Mouse (Mus musculus) T-cell, adult 2 months (primary cell): ENCODE results near the gene Hoxd11.

ENCODE experiments used
- DNase-seq: peaks from one replicate; pipeline ENCODE4 v3.0.0; 2022; ENCODE audit warnings: low spot score

Gene Hoxd11

DNA sequence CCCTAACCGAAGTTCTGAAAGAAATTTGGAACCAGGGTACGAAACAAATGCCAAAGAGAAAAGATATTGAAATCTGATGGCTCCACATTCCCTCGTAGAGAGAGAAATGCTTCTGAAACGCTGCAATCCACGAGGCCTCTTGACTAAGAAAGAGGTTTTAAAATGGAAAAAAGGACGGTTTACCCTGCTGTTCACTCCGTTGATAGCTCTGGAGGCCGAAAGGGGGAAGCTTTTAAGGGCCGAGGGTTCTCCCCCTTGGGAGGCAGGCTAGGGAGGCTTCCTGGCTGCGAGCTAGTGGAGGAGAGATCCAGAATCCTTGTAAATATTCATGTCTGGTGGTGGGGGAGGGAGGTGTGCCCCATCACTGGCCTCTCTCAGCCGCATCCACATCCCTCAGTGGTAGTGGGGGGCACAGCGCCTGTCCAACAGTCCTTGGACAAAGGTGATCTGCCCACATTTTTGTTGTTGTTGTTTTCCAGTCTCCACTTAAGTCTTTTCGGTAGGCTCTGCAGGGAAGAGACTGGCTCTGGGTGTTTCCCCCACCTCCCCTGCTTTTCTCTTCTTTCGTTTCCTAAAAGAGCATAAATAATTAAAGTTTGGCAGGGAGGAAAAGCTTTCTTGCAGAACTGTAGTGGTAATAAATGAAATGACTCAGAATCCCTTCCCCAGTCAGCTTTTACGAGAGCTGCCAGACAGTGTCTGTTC, at the start of gene Hoxd11:
Gene Hoxd11, plus strand, starts transcription at position 667 of the 705 bp plus-strand sequence.
- DNase-seq = no peak

DNA sequence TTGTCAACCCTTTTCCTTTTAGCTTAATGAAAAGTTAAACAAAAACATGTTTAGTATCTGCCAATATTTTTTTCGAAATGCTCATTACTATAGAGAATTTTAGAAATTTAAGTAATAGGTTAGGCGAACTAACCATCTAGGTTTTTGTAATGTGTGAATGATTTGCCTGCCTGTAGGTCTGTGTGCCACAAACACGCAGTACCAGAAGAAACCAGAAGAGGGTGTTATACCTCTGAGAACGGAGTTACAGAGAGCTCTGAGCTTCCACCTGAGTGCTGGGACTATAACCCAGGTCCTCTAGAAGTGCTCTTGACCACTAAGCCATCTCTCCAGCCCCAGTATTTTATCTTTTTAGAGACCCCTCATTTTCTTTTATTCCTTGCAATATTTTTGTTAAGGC, 43.9 kb upstream of the Hoxd11 start:
- no peak for DNase-seq

DNA sequence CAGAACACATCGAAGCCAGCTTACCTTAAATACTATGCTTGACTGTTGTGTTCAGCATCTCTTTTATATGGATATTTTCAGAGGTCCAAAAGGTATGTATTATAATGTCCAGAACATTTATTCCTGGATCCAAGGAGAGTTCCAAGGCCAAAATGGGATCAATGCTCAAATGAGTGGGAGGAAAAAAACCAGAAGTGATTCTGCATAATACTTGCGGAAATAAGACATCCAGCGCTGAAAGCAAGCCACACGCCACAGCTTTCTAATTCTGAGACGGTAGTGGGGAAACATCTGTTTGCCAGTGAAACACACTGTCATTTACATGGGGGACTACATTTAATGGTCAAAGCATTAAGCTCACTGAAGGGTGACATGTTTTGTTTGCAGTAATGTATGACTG, 36.9 kb upstream of the Hoxd11 start:
- no peak for DNase-seq

DNA sequence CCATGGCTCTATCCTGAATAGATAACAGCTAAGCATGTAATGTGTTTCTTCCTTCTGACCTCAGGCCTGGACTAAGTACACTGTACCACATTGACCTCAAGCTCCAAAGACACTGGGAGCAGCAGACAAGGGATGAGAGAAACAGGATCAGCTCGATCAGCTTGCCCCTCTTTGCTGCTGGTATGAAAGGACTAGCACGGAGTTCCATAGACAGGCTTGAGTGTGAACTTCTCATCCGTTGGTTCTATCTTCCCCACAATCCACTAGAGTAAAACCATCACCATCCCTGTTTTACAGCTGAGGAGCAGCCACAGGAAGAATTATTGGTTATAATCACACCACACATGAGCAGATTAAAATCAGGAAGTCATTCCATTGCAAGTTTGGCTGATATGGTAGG, 33.7 kb upstream of the Hoxd11 start:
- DNase-seq = no peak

DNA sequence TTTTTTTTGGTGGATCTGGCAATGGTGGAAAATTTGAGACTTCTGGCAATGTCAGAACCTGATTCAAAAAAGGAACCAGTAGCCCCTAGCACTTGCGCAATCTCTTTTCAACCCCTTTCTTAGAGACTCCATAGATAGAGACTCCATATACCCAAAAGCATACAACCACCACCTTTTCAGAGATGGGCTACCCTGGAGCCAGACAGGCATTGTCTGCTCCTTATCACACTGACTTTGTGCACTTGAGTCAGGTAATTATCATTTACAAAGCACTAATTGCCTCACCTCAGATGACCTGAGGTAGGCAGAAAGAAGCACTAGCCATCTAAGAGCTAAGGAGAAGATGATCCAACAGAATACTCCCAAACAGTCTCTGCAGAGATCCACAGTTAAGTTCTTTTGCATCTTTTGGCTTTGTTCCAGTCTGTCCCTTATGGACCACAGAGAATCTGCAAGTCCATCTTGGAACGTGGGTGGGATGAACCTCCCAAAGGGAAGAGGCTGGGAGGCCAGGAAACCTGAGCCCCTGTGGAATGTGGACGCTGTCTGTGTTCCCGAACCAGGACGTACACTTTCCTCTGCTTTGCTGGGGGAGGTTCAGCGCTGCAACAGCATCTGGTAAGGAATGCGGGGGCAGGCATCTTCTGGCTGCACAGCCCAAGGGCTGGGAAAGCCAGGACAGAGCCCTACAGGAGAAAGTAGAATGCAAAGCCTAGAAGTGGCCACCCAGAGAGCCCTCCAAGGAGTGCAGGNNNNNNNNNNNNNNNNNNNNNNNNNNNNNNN, 32.1 kb upstream of the Hoxd11 start:
- no peak for DNase-seq

DNA sequence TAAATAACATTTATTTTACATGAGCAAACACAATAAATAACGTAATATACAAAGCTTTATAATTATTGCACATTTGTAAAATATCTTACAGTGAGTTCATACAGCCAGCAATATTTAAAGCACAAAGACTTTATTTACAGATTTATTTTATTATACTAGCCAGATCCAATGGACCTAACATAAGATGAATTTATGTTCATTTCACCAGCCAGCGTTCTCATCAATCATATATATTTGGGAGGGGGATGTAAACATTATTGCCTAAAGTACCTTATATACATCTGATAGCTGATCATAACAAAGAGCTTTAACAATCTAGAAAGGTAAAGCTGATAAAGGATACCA, 26.4 kb upstream of the Hoxd11 start:
- DNase-seq = no peak

DNA sequence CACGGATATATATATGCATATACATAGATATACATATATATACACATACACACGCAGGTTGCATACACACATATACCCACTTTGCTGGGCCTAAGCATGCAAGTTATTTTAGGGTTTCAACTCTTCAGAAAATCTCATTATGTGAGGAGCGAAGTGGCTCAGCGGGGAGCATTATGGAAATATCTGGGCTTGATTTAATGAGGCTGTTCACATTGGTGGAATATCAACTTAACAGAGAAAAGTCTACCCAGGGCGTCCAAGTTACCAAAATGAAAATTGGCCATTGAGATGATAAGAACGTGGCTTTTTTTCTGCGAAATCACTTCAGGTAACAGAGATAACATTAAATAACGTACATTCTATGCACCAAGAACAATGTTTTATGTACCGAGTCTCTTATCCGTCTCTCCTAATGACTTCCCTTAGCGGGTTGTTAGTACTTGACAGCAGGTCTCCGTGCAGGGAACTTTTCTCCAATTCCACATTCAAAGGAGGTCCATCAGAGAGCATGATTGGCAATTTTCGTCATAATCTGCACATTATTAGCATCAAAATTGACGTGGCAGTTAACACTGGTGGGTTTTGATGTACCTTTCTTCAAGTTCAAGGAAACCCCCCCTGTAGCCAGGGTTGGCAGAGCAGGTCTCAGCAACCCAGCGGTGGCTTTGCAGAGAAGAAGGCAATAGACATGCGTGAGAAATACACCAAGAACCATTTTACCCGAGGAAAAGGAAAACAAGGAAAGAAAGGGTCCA, 25.4 kb upstream of the Hoxd11 start:
- no peak for DNase-seq

DNA sequence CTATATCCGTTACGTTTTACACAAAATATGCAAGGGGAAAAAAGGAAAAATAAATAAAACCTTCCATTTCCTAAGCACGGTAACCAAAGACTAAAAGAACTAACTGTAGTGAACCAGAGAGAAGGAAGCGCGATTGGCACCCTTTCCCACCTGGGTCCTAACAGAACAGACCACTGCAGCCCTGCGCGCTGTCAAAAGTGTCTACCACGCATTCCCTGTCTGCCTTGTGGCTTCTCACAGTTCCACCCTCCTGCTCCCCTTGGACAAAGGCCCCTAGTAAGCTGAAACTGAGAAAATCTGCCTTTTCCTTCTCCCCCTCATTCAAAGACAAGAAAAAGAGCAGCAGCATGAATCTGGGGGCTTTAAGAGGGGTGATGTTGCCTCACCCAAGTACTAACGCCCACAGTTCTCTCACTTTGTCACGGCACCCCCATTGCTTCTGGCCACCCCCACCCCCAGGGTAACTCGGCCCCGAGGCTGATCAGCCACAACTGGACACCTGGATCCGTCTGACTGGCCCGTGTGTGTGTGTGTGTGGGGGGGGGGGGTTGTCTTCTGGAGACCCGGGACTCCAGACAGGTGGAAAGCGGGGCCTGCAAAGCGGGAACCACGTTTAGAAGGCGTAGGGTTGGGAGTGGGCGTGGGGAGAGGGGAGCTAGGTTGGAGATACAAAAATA, 24.5 kb upstream of the Hoxd11 start:
- no peak for DNase-seq

DNA sequence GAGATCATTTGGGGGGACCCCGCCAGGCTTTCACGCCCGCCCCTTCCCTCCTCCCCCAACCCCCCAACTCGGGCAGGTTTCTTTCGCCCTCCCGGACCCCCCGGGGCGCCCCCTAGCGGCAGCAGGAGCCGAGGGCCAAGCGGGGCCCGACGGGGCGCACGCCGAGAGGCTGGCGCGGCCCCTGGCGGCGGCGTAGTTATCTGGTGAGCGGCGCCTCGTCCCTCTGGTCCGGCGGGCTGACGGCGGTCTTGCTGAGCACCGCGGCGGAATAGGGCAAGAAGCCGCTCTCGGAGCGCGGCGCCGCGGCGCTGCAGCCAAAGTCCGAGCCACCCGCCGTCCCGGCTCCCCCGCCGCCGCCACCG, 24.0 kb upstream of the Hoxd11 start:
- DNase-seq = peak; percentile 18

DNA sequence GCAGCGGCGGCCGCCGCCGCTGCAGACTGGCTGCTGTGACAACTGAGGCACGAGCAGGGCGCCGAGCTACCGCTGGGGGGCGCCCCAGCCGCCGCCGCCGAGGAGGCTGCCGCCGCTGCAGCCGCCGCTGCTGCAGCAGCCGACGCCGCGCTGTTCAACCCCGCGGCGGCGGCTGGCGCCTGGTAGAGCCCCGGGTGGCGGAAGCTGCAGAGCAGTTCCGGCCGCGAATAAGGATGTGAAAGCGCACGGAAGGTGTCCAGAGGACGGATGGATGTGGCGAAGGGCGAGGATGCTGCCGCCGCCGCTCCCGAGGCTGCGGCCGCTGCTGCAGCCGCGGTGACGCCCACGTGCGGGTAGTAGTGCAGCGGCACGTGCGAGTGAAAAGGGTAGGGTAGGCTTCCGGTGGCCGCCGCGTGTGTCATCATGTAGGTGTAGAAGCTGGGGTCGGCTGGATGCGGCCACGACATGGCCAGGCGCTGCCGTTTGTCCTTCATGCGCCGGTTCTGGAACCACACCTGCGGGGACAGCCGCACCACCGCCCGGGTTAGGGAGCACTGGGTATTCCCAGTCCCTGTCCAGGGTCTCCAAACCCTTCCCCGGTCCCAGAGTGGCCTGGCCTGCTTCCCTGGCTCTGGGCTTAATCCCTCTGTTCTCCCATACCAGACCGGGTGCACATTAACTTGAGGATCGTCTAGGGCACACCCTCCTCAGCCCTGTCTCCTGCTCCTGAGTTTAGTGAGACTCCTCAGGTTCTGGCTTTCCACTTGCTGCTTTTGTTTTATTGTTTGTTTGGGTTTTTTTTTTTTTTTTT, 23.3 kb upstream of the Hoxd11 start:
- DNase-seq = peak; percentile 43

DNA sequence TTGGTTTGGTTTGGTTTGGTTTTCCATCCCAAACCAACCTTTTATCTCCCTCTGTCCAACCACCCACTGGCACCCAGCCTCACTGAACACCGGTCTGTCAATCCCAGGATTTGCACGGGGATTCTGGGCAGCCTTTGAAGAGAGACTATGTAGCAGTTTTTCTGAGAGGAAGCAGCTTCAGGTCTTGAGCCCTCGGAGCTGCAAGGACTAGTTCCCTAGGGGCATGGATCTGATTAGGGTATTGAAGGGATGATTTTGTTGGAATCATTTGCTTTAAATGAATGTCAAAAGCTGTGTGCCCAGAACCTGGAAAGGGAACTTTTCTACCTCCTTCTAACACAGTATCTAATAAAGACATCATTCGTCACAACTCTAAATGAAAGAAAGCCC, 22.7 kb upstream of the Hoxd11 start:
- no peak for DNase-seq

DNA sequence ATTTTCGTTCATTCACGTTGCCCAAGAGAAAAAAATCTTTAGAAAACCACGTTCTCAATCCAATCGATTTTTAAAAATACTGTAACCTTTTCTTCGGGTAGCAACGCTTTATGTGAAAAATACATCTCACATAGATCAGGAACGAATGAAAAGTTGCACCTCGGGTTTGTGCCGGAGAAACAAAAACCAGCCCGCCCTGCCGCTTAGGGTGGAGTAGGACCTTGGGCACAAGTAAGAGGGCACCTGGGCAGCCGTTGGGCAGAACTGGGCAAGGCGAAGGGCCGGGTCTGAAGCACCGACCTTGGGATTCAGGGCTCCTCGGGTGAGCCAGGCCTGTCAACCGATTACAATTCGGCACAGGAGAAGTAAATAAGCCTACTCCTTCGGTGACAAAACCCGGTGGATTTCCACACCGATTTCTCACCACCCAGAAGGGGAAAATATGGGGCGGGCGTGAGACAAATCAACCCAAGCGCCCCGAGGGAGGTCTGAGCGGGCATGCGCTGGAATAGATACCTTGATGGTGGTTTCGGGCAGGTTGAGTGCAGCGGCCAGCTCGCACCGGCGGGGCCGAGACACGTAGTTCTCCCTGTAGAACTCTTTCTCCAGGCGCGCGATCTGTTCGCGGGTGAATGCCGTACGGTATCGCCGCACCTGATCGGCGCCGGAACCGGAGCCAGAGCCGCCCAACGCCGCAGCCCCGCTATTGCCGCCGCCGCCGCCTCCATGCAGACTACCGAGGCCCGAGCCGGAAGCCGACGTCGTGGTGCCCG, 21.9 kb upstream of the Hoxd11 start:
- DNase-seq = peak; percentile 33

DNA sequence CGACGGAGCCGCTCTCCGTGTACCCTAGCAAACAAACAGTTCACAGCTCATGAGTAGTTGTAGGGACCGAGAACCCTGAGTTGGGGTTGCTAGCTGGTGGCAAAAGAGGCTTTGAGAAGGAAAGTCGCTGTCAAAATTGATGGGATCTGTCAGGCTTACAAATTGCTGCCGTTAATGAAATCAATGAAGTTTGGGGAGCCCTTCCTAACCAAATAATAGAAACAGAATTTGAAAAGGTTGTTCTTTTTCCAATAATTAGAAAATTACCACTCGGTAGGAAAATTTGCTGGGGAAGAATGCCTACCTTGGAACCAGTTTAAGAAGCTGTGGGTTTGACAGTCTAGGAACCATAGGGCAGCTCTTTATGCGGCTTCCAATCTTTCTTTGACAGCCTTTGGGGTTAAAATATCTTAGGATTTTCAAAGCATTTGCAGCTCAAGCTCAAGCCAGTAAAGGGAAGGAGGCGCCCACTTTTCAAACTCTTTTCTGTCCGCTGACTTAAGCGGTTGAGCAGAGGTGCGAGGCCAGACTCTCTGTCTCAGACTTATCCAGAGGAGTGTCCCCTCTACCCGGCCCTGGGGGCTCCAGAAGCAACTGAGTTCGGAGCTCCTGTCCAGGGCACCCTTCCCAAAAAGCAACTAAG, 21.2 kb upstream of the Hoxd11 start:
- DNase-seq = no peak

DNA sequence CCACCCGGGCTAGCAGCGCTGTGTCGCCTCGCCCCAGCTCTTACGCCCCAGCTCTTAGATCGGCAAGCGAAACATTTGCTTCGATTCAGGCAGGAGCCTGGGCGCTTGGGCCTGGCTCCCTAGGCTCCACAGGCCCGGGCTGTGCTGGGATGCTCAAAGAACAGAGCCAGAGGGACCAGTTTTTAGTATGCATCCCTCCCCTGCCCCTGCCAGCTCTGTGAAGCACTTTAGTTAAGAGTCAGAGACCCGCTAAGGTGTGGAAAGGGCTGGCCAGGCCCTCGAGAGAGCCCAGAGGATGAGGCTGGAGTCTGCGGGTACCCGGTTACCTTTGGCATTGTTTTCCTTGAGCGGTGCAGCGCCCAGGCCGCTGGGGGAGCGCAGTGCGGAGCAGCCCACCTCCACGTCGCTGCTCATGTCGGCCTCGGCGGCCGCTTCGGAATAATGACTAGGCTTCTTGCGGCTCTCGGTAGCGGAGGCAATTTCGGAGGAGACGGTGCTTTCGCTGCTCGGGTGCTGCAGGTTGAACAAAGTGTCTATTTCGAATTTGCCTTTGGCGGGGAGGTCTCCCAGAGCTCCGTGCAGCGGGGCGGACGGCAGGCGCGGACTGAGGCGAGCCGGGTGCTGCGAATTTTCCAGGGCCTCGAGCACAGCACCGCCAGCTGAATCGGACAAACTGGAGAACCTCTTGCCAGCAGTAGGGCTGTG, 20.5 kb upstream of the Hoxd11 start:
- DNase-seq = no peak

DNA sequence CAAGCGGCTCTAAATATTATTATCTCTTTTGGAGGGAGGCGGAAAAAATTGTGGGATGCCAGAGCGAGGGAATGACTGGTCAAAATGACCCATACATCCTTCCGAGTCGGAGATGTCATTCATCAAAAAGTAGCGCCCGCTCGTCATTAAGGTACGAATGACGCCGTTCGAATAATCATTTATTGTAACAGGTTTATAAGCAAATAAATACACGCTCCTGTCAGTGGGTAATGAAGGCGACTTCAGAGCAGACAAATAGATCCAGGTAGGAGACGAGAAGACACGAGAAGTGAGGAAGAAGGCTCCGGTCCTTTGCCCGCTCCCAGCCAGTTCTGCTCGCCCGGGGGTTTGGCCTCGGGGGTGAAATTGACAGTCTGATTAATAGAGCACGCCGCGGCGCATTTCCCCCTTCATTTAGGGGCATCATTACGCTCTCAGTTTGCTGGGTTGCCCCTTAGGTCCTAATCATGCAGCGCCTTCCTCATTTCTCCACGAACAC, 19.8 kb upstream of the Hoxd11 start, which contains the start of gene Evx2:
Gene Evx2, minus strand, starts transcription at position 51 of the 499 bp plus-strand sequence.
- no peak for DNase-seq

DNA sequence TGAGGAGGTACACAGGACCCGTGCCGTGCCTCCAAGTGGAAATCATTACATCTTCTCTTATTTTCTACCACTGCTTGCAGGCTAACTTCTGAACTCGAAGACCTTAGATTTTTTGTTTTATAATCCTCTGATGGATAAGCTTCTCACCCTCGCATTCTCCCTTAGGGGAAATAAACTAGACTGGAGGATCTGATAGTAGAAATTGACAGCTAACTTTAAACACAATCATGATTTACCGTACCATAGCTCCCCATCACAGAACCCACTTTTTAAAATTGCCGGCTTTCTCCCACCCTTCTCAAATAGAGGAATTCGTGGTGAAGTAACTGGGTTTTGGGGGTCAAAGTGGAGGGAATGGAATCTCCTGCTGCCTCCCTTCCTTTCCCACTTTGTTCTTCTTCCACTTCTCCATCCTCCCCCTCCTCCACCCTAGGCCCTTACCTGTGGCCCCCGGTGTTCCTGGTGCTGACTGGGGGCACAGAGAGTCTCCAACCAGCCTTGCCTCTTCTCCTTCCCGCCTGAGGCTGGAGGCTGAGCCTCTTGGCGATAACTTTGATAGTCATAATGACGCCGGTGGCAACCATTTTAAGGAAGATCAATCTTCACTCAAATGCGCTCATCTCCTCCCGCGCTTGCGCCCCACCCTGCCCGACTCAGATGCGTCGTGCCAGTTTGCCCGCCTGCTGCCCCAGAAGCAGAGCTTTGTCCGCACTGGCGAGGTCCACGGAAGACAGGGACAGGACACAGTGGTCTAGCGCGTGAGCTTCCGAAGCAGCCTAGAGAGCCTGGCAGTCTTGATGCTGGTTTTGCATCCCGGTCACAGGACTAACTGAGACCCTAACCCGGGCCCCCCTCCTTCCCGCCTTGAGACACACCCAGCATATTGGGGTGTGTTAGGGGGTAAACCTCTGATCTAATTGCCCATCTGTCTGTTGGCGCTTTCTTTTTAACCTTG, 18.7 kb upstream of the Hoxd11 start:
- no peak for DNase-seq

DNA sequence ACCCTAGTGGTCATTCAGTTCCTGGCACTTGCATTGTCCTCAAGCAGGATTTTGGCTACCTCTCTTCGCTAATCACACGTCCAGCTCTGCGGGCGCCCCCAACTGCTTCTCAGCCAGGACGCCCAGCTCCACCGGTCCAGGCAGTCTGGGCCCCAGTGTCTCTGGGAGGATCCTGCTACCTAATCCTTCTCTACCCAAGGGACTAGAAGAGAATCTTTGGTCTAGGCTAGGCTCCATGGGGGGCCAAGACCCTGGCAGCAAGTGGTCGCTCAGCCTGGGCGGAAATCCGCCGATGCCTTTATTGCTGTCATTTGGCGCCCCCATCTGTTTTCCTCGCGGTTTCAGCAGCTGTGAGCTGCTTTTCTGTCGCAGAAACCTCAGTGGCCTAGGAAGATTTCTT, 17.7 kb upstream of the Hoxd11 start:
- no peak for DNase-seq

DNA sequence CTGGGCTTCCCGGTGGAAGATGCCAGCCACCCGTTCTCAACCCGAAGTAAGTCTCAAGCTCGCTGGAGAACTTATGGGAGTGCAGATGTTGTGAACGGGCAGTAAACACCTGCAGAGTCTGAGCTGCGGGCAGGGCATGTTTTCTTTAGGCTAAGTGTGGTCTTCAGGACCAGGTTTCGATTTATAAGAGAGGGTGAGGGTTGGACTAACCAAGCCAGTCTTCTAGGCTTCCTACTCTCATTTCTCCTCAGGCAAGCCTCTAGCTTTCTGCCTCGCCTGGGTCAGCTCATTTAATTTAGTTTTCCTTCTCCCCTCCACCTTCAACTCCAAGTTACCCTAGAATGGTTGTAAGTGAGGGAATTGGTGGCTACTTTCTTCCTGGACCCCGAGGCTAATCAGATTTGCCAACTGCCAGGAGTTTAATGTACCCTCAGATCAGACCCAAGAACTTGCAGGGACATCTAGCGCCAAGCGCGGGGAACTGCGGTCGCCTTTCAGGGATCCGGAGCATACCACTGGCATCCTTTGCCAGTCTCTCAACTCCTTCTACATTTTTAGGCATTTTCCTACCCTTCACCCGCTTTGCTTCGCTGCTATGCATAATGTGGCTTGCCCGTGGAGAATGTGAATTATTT, 15.9 kb upstream of the Hoxd11 start:
- DNase-seq = no peak
